Mouse (Mus musculus) layer of hippocampus, postnatal 14 days (tissue): ENCODE measurements around the gene Tmc5. TPM values are rescaled to one million over a fixed set of nuclear protein-coding genes. Genes with fewer than 3 reads are reported as not detected.

Experiments
- total RNA-seq, 2 experiments: library from RNA; stranded (reverse); gene quantifications; 2 replicates each; pipeline ENCODE4 v1.2.3; 2021

Gene Tmc5
- total RNA-seq, 2 experiments from 2014 or later: 0.21 to 0.31 TPM

Other genes with a start within 250 kb of the Tmc5 start
- 10 to 100 TPM; 64.6 to 64.9 TPM for gene Syt17, start 149.1 kb upstream of the Tmc5 start, total RNA-seq
- 1 to 10 TPM; 4.6 TPM for gene Itpripl2, start 105.3 kb upstream of the Tmc5 start, total RNA-seq
- 10 to 100 TPM; 35.2 to 37.0 TPM for gene Coq7, start 63.9 kb upstream of the Tmc5 start, total RNA-seq
- 10 to 100 TPM; 19.6 to 24.3 TPM for gene Tmc7, start 12.6 kb upstream of the Tmc5 start, total RNA-seq
- gene Gde1, start 108.5 kb downstream of the Tmc5 start, total RNA-seq: 100 to 1,000 TPM; 247 to 250 TPM
- 10 to 100 TPM; 36.2 TPM for gene Ccp110, start 115.3 kb downstream of the Tmc5 start, total RNA-seq
- 10 to 100 TPM; 59.5 to 61.9 TPM for gene Vps35l, start 142.9 kb downstream of the Tmc5 start, total RNA-seq